Mouse (Mus musculus): Measurements from ENCODE around the gene Ccser1. TPM values are rescaled to one million over a fixed set of nuclear protein-coding genes. Genes with fewer than 3 reads are reported as not detected.

The Ccser1 gene
- polyA plus RNA-seq, 1 experiment from 2014 or later: 30.8 TPM

DNA sequence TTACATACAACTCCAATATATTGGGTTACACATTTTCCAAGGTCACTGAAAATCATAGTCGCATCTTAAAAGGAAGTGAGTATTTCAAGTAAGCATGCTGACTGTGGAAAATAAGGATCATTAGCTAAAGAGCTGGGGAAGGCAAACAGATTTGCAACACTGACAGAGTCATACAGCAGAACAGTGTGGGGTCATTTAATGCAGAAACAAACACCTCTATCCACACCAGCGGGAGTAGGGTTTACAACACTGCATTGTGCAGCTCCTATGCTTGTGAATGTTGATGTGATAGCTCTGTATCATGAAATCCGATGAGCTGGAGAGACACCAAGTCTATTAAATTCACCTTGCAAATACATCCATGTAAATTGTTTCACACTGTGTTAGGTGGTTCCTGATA, 202.9 kb downstream of the Ccser1 start:
- Histone ChIP-seq H3K9me3 (no peaks in the 10 kb centered on the region), H3K4me1 (peaks cover 3% of the 10 kb centered on the region; the same call in 1 of the 2 replicates), H3K4me3 (no peak overlapping the region), H3K36me3 (no peaks in the 10 kb centered on the region), H3K27me3 (no peaks in the 10 kb centered on the region), H3K27ac (replicated peaks) (no peak overlapping the region), H3K4me2 (replicated peaks) (no peak overlapping the region), H3K9ac (replicated peaks) (no peak overlapping the region)
- no peak for ATAC-seq (replicated peaks)
- WGBS: 49% methylated on average over 3 of the region's 3 CpGs

DNA sequence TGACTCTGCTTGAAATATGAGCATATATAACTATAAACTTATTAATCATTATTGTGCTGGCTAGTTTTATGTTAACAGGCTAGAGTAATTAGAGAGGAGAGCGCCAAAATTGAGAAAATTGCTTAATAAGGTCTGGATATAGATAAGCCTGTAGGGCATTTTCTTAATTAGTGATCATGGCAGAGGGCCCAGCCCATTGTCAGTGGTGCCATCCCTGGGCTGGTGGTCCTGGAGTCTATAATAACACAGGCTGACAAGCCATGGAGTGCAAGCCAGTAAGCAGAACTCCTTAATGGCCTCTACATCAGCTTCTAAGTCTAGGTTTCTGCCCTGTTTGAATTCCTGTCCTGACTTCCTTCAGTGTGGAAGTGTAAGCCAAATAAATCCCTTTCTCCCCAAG, 206.9 kb downstream of the Ccser1 start:
- Histone ChIP-seq H3K4me1 (peaks cover 3% of the 10 kb centered on the region; the same call in 1 of the 2 replicates), H3K27ac (replicated peaks) (no peak overlapping the region), H3K9ac (replicated peaks) (no peak overlapping the region), H3K4me3 (no peak overlapping the region), H3K4me2 (replicated peaks) (no peak overlapping the region), H3K27me3 (no peaks in the 10 kb centered on the region), H3K9me3 (no peaks in the 10 kb centered on the region), H3K36me3 (no peaks in the 10 kb centered on the region)
- WGBS: 57% methylated on average over 1 of the region's 1 CpGs
- no peak for ATAC-seq (replicated peaks)

DNA sequence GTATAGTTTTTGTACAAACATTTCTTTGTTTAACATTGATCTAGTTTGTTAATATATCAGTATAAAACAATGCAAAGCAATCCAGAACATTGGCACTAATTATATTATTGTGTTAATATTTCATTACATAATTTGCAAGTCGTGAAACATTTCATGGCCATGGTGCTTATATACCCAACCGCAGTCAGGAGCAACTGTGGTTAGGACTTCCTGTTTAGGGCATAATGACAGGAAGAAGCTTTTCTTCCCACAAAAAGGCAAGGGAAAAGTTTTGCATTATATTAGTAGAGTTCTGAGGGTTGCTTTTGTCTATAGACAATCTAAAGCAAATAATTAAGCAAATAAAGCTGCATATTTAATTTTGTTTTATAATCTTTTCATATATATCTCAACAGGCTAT, 247.4 kb downstream of the Ccser1 start:
- H3K27ac ChIP-seq (replicated peaks): no peak overlapping the region
- 91% methylated on average over 2 of the region's 2 CpGs for WGBS

DNA sequence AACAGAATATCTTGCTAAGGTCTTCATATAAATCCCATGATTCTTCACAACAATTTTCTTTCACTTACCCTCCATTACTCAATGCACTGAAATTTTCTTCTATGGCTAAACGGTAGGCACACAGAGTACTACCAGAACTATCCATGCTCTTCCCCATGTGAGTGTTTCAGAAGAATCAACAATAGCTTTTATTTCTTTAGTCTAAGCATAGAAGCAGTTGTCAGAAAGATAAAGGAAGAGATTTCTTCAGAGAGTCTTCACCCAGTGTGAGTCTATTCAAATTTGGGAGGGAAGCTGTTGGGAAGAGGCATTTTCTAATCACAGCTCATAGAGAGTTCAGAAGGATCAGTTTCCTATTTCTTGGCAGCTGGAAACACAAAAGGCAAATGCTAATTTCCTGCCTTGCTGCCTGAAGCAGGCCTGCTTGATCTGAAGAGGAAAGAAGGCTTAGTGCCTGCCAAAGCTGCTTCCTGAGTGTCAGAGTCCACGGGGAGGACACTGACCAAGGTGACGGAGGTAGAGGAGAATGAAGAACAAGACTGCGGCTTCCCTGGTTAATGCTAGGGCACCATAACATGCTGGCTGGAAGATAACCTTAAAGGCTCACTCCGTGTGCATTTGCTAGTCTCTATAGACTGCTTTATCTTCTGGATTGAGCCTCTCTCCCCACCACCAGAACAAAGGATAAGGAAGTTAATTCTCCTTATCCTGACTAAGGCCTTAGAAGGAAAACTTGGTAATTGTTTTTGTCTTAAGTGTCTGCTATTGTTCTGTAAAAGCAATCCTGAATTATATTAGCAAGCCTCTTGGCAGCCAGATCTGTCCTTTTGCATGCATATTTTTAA, 251.0 kb downstream of the Ccser1 start:
- peak overlapping the region; percentile 49 for H3K27ac ChIP-seq (replicated peaks)
- H3K4me1 ChIP-seq: peaks cover 12% of the 10 kb centered on the region
- H3K27me3 ChIP-seq: no peaks in the 10 kb centered on the region
- H3K36me3 ChIP-seq: no peaks in the 10 kb centered on the region
- H3K9me3 ChIP-seq: no peaks in the 10 kb centered on the region
- 10% methylated on average over 5 of the region's 5 CpGs for WGBS
- no peak overlapping the region for H3K4me2 ChIP-seq (replicated peaks)
- no peak overlapping the region for H3K9ac ChIP-seq (replicated peaks)
- H3K4me3 ChIP-seq: no peak overlapping the region
- ATAC-seq (replicated peaks): peak; percentile 43; the same call in 1 of the 2 replicates

More for the DNA sequence above, 247.4 kb downstream of the Ccser1 start:
- no peaks in the 10 kb centered on the region for H3K9me3 ChIP-seq
- H3K36me3 ChIP-seq: no peaks in the 10 kb centered on the region
- peaks cover 12% of the 10 kb centered on the region for H3K4me1 ChIP-seq
- no peaks in the 10 kb centered on the region for H3K27me3 ChIP-seq
- no peak overlapping the region for H3K4me3 ChIP-seq
- no peak overlapping the region for H3K4me2 ChIP-seq (replicated peaks)
- no peak for ATAC-seq (replicated peaks)
- no peak overlapping the region for H3K9ac ChIP-seq (replicated peaks)

DNA sequence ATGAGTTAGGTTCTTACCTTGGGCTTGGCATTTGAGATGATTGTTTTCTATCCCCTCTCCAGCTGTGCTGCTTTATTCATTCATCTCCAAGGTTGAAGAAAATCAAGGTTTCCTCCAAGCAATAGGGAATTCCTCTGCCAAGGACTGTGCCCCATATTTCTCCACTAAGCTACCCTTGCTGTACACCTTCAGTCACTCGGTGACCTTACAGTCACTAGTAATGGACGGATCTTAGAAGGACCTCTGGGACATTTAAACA, 251.5 kb downstream of the Ccser1 start:
- no peak for ATAC-seq (replicated peaks)
- 62% methylated on average over 2 of the region's 2 CpGs for WGBS
- no peak overlapping the region for H3K4me3 ChIP-seq
- no peaks in the 10 kb centered on the region for H3K9me3 ChIP-seq
- H3K27ac ChIP-seq (replicated peaks): peak overlapping the region; percentile 49; the same call in 1 of the 2 replicates
- no peak overlapping the region for H3K4me2 ChIP-seq (replicated peaks)
- no peaks in the 10 kb centered on the region for H3K27me3 ChIP-seq
- no peak overlapping the region for H3K9ac ChIP-seq (replicated peaks)
- H3K4me1 ChIP-seq: peaks cover 12% of the 10 kb centered on the region
- H3K36me3 ChIP-seq: no peaks in the 10 kb centered on the region

DNA sequence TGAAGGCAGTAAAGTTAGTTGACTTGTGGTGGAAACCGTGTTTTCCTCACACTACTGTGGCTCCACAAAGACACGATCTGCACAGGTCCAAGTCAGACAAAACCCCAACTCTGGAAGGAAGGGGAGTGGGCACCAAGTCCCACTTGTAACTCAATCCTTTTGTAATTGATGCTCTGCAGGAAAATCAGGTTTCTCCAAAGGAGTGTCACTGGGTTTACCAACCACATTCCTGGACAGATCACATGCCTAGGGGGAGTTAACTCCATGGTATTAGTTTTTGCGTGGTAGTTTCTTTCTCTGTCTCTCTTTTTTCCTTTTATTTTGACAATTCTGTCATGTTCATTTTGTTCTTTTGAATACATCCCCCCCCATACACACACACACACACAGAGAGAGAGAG, 252.0 kb downstream of the Ccser1 start:
- no peak overlapping the region for H3K4me3 ChIP-seq
- no peak overlapping the region for H3K27ac ChIP-seq (replicated peaks)
- H3K9me3 ChIP-seq: no peaks in the 10 kb centered on the region
- H3K27me3 ChIP-seq: no peaks in the 10 kb centered on the region
- WGBS: 53% methylated on average over 3 of the region's 3 CpGs
- peaks cover 12% of the 10 kb centered on the region for H3K4me1 ChIP-seq
- H3K4me2 ChIP-seq (replicated peaks): no peak overlapping the region
- H3K36me3 ChIP-seq: no peaks in the 10 kb centered on the region
- ATAC-seq (replicated peaks): no peak
- no peak overlapping the region for H3K9ac ChIP-seq (replicated peaks)

DNA sequence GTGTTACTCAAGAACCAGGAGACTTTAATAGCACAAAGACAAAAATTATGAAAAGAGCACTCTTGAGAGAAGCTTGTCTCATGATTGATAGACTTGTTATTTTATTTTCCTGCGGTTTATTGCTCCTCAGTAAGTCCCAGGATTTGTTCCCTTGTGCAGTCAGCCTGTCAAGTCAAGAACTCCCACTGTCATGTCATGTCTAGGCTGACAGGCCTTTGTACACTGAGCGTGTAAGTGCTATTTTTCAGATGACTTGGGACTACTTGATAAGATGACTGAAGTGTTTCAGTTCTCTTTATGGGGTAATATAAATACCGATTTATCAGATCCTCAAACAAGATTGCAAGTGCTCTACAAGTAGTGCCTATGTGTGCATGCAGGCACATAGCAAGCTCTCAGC, 252.6 kb downstream of the Ccser1 start:
- H3K9ac ChIP-seq (replicated peaks): no peak overlapping the region
- H3K27me3 ChIP-seq: no peaks in the 10 kb centered on the region
- WGBS: 66% methylated on average over 3 of the region's 3 CpGs
- H3K27ac ChIP-seq (replicated peaks): no peak overlapping the region
- H3K36me3 ChIP-seq: no peaks in the 10 kb centered on the region
- H3K4me1 ChIP-seq: peaks cover 12% of the 10 kb centered on the region
- H3K4me2 ChIP-seq (replicated peaks): no peak overlapping the region
- ATAC-seq (replicated peaks): peak; percentile 70
- no peak overlapping the region for H3K4me3 ChIP-seq
- H3K9me3 ChIP-seq: no peaks in the 10 kb centered on the region

DNA sequence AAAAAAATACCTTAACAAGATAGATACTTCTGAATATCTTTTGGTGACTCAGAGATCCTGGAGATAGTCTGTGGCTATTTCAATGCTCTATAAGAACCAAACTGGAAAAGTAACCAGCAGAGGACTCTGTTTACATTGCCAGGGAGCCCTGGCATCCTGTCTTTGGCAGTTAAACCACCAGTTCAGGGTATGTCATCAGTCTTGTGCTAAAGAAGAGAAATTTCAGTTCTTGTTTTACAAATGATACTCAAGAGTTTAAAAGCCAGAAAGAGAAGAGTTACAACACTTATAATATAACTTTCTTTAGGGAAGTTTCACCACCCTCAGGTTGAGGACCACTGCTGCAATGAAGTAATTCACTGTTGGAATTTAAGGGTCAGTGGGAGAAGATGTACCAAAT, 258.0 kb downstream of the Ccser1 start:
- Histone ChIP-seq H3K9ac (replicated peaks) (no peak overlapping the region), H3K36me3 (no peaks in the 10 kb centered on the region), H3K9me3 (no peaks in the 10 kb centered on the region), H3K4me1 (no peaks in the 10 kb centered on the region), H3K4me3 (no peak overlapping the region), H3K27me3 (no peaks in the 10 kb centered on the region), H3K27ac (replicated peaks) (no peak overlapping the region), H3K4me2 (replicated peaks) (no peak overlapping the region)
- no peak for ATAC-seq (replicated peaks)

DNA sequence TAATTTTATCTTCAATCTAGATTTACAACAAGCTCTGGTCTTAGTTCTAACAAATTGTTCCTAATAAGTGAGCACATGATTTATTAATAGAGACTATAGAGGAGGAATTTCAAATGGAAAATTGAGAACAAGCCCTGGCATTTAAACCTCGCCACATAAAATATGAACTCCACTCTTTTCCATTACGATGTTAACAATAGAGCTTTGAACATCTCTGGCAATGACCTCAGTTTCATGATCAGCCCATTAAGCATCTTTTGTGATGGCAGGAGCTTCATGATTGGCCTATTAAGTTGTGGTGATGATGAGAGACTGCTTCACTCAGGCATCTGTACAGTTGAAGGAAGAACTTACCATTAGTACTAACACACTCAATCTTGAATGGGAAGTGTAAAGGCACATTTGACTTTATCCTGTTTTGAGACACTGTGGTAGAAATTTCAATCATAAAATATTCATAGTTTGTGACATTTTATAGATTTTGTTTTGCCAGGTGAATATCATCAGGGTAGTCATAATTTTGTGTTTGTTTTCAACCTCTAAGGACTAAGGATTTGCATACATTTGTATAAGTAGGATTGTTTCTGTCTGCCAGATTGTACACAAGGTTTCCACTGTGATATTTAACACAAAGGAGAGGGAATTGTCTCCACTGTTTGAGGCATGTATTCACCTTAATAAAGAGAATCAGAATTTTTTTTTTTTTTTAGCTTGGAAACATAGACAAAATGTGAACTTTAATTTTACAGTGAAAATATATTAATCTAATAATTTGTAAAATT, 291.4 kb downstream of the Ccser1 start:
- Histone ChIP-seq H3K4me1 (no peaks in the 10 kb centered on the region), H3K9me3 (no peaks in the 10 kb centered on the region), H3K27ac (replicated peaks) (no peak overlapping the region), H3K9ac (replicated peaks) (no peak overlapping the region), H3K4me2 (replicated peaks) (no peak overlapping the region), H3K4me3 (no peak overlapping the region), H3K36me3 (no peaks in the 10 kb centered on the region), H3K27me3 (no peaks in the 10 kb centered on the region)
- ATAC-seq (replicated peaks): no peak
- 51% methylated on average over 2 of the region's 2 CpGs for WGBS

DNA sequence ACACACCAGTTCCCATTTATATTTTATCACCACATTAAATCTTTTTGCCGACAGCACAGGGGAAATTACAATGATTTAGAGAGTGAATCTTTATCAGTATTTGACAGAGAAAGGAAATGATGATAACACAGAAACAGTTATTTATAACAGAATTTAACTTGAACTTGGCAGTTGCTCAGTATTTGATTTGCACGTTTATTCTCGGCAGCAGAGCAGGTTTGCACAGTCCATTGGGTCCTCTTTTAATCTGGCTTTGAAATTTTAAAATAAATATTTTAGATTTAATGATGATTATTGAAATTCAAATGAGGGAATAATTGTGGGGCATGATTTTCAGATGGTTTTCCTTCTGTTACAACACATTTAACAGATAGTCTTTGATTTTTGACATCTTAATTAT, 305.2 kb downstream of the Ccser1 start:
- Histone ChIP-seq H3K4me1 (no peaks in the 10 kb centered on the region), H3K9me3 (no peaks in the 10 kb centered on the region), H3K36me3 (no peaks in the 10 kb centered on the region), H3K4me2 (replicated peaks) (no peak overlapping the region), H3K9ac (replicated peaks) (no peak overlapping the region), H3K27me3 (no peaks in the 10 kb centered on the region), H3K4me3 (no peak overlapping the region), H3K27ac (replicated peaks) (no peak overlapping the region)
- no peak for ATAC-seq (replicated peaks)
- 47% methylated on average over 3 of the region's 3 CpGs for WGBS

DNA sequence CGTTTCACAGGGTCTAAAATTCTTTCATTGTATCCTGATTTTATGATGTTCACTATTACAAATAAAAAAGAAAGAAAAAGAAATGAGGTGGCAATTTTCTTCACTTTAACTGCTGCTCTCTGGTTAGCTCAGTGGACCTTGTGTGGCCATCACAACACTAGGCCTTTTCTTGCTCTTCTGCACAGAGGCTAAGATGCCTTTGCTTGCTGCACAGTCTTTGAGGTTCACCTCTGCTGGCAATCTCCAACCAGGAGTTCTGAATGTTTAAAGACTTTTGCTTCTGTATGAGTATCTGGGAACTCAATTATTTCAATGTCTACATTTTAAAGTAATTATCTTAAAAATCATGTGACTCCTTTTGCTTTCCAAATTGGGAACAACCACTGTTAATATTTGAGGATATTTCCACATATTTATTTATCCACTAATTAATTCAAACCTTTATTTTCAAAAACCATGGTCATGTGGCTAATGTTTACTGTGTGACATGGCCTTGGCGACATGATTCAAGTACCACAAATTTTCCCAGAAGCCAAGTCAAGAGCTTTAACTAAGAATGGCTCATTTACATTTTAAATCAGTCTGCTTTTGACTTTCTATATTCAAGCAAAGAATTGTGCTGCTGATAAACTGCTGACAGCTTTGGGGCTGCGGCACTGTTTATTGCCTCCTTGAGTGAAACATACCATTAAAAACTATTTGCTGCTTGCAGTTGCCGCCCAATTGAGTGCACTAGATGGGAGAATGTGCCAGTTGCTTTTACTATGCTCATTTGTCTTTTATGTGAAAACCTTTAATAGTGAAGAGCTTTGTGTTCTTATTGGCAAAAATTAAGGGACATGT, 312.1 kb downstream of the Ccser1 start:
- H3K4me3 ChIP-seq: no peak overlapping the region
- 38% methylated on average over 4 of the region's 4 CpGs for WGBS

DNA sequence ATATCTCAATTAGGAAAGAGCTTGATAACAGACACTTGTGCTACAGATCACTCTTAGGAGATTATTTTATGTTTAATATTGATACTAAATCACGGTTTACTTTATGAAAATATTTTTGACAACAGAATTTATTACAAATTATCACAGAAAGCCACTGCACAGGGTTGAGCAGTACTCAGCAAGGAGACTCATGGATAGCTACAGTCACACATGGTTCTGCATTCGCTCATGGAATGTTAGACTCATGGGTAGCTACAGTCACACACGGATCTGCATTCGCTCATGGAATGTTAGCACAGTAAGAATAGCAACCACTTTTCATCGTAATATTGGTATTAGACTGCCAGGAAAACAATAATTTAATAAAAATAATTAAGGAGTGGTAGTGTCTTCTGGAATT, 313.3 kb downstream of the Ccser1 start:
- Histone ChIP-seq H3K4me1 (peaks cover 7% of the 10 kb centered on the region), H3K9me3 (no peaks in the 10 kb centered on the region), H3K27ac (replicated peaks) (no peak overlapping the region), H3K4me2 (replicated peaks) (no peak overlapping the region), H3K27me3 (no peaks in the 10 kb centered on the region), H3K9ac (replicated peaks) (no peak overlapping the region), H3K4me3 (no peak overlapping the region), H3K36me3 (no peaks in the 10 kb centered on the region)
- ATAC-seq (replicated peaks): 0 out of 2 replicates have a peak, but pooled peaks have one; percentile 29
- WGBS: 94% methylated on average over 5 of the region's 5 CpGs

More for the DNA sequence above, 312.1 kb downstream of the Ccser1 start:
- H3K4me2 ChIP-seq (replicated peaks): 0 out of 2 replicates have a peak overlapping the region, but pooled peaks have one; percentile 3
- ATAC-seq (replicated peaks): peak; percentile 90
- H3K9me3 ChIP-seq: no peaks in the 10 kb centered on the region
- peaks cover 7% of the 10 kb centered on the region for H3K4me1 ChIP-seq
- H3K27ac ChIP-seq (replicated peaks): no peak overlapping the region
- H3K27me3 ChIP-seq: no peaks in the 10 kb centered on the region
- H3K9ac ChIP-seq (replicated peaks): no peak overlapping the region
- no peaks in the 10 kb centered on the region for H3K36me3 ChIP-seq

Measured in forebrain, embryonic 15.5 days (tissue).